In the genomic region with DNA sequence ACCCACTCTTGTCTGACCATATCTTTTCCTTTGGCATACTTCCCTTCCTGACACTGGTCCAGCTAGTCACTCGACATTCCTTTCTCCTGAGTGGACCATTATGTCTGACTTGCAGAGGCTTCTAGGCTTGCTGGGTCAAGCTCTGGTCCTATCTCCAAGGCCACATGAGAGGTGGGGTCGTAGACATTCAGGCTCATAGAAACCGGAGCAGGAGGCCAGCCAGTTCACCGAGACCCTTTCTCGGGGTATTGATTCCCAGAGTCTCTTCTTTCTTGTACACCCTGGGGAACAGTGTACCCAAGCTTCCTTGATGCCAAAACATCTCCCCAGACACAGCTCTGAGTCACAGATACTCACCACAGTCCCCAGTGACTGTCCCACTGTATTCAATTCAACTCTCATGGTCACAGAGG, we compare ENCODE assay signal across 23 mouse cellular contexts. TPM values are rescaled to one million over a fixed set of nuclear protein-coding genes. Genes with fewer than 3 reads are reported as not detected.
A peak's percentile ranks its signal among the peaks of the same experiment; 100 is the strongest.
DNase-seq lines count a peak whose midpoint lies in the region; ATAC-seq and TF ChIP-seq lines count a peak whose summit lies in the region.
"Had no signal": no experiment of that assay in that cellular context is flagged by ENCODE, and none has a peak within 500 bp of the region (broad histone marks: within the 10 kb centered on the region; RNA-seq: fewer than 3 reads in every experiment).

No protein-coding gene starts in this region.

- peaks cover 69% of the 10 kb centered on the region for H3K4me1 ChIP-seq in brown adipose tissue, adult 24 weeks (ENCODE audit: control insufficient read depth, insufficient read depth, insufficient read length, low read length)
- H3K4me1 ChIP-seq in forebrain, embryonic 13.5 days = no peaks in the 10 kb centered on the region
- H3K4me1 ChIP-seq: liver, embryonic 15.5 days had no signal

- ATAC-seq in forebrain, embryonic 13.5 days = no peak
- ATAC-seq: forebrain, embryonic 16.5 days; midbrain, embryonic 13.5 days had no signal

- no peak for DNase-seq in gastrocnemius, adult 2 months
- no peak for DNase-seq in gastrocnemius, postnatal 4 days (ENCODE audit: low spot score in 2 of 2)
- DNase-seq in lung, adult 18-20 months = peak; percentile 28 to 36
- no peak for DNase-seq in lung, postnatal 25 days (ENCODE audit: low spot score)
- peak; percentile 82 for DNase-seq in 3134 (ENCODE audit: extremely low read depth, insufficient read length, low spot score)
- no peak for DNase-seq in liver
- DNase-seq: adrenal gland, postnatal 14 days; cerebellum, adult 9-11 months; gastrocnemius, postnatal 25 days; kidney, adult 11 months; kidney, postnatal 4 days; lung, postnatal 14 days; right cerebral cortex, postnatal 14 days; spleen, adult 18-20 months had no signal

- H3K27ac ChIP-seq in gastrocnemius, adult 2 months = peak overlapping the region; percentile 35; the same call in 1 of the 2 replicates
- peak overlapping the region; percentile 32 for H3K27ac ChIP-seq in brown adipose tissue, adult 24 weeks (replicated peaks; ENCODE audit: low read depth, low read length)
- H3K27ac ChIP-seq in forebrain, embryonic 13.5 days = no peak overlapping the region
- H3K27ac ChIP-seq: embryonic facial prominence, embryonic 15.5 days; hindbrain, embryonic 13.5 days; liver, embryonic 15.5 days; midbrain, embryonic 13.5 days had no signal

- no peaks in the 10 kb centered on the region for H3K9me3 ChIP-seq in forebrain, embryonic 13.5 days (replicated peaks)
- H3K9me3 ChIP-seq: embryonic facial prominence, embryonic 15.5 days; hindbrain, embryonic 13.5 days; liver, embryonic 15.5 days; megakaryocyte, embryonic 14.5 days; midbrain, embryonic 13.5 days had no signal

- whole genome bisulfite sequencing in forebrain, embryonic 13.5 days = 89% methylated on average over 5 of the region's 5 CpGs

- H3K4me2 ChIP-seq in forebrain, embryonic 13.5 days = no peak overlapping the region
- H3K4me2 ChIP-seq: embryonic facial prominence, embryonic 15.5 days; heart, embryonic 11.5 days; hindbrain, embryonic 13.5 days; liver, embryonic 15.5 days; midbrain, embryonic 13.5 days had no signal

- H3K9ac ChIP-seq in forebrain, embryonic 13.5 days = no peak overlapping the region
- H3K9ac ChIP-seq: embryonic facial prominence, embryonic 15.5 days; hindbrain, embryonic 13.5 days; liver, embryonic 15.5 days; midbrain, embryonic 13.5 days had no signal

- no peaks in the 10 kb centered on the region for H3K36me3 ChIP-seq in forebrain, embryonic 13.5 days (ENCODE audit: poor library complexity, severe bottlenecking)
- H3K36me3 ChIP-seq: embryonic facial prominence, embryonic 15.5 days; hindbrain, embryonic 13.5 days; liver, embryonic 15.5 days; midbrain, embryonic 13.5 days had no signal

- no peaks in the 10 kb centered on the region for H3K27me3 ChIP-seq in forebrain, embryonic 13.5 days
- H3K27me3 ChIP-seq: embryonic facial prominence, embryonic 15.5 days; liver, embryonic 15.5 days; midbrain, embryonic 13.5 days had no signal

- no peak overlapping the region for H3K4me3 ChIP-seq in gastrocnemius, adult 2 months
- H3K4me3 ChIP-seq in brown adipose tissue, adult 24 weeks (ENCODE audit: insufficient read depth, low read depth, low read length) = no peak overlapping the region
- H3K4me3 ChIP-seq in forebrain, embryonic 13.5 days = no peak overlapping the region
- H3K4me3 ChIP-seq: embryonic facial prominence, embryonic 15.5 days; hindbrain, embryonic 13.5 days; liver, embryonic 15.5 days; megakaryocyte, embryonic 14.5 days; midbrain, embryonic 13.5 days had no signal

- intact Hi-C loops in gastrocnemius, adult 2 months (cut with DNase I) = no loop called here

- TF ChIP-seq CTCF in gastrocnemius, adult 2 months (IDR thresholded peaks at IDR 0.05) = no peak

RNA-seq across cellular contexts. Expression of a gene that starts 52.9 kb away (rescaled TPM):
- total RNA-seq in gastrocnemius, adult 2 months (2021) = 10 to 100 TPM; 21.2 to 28.5 TPM
- 10 to 100 TPM; 60.7 to 61.2 TPM for total RNA-seq in gastrocnemius, postnatal 4 days (2021)
- polyA plus RNA-seq in brown adipose tissue, adult 24 weeks (2012; ENCODE audit: insufficient read depth, insufficient read length, missing spikeins) = 2.6 and 12.2 TPM in 2 replicates
- polyA plus RNA-seq in forebrain, embryonic 13.5 days (2015; fragmentation: Nextera tagmentation; extraction: Ambion mirVana) = 26.2 and 32.2 TPM in 2 replicates

Comparison
In these comparisons a context has a peak if more than half of its experiments do, and no peak if none do; other contexts are left out.
1. DNase-seq: peak in lung, adult 18-20 months (2 of 2) and 3134 (single experiment); none in gastrocnemius, adult 2 months (single experiment), gastrocnemius, postnatal 4 days (0 of 2), lung, postnatal 25 days (single experiment) and liver (single experiment).